Mouse (Mus musculus) thymus, postnatal 25 days (tissue): ENCODE results near the gene Plek.
"Not testable (repeated sequence)": the region's sequence is repeated elsewhere in the genome, so short reads cannot be mapped to it uniquely, and the experiment has no call there.

Experiments used
- DNase-seq: peaks from one replicate; pipeline ENCODE4 v3.0.0; 2022

Plek gene

DNA sequence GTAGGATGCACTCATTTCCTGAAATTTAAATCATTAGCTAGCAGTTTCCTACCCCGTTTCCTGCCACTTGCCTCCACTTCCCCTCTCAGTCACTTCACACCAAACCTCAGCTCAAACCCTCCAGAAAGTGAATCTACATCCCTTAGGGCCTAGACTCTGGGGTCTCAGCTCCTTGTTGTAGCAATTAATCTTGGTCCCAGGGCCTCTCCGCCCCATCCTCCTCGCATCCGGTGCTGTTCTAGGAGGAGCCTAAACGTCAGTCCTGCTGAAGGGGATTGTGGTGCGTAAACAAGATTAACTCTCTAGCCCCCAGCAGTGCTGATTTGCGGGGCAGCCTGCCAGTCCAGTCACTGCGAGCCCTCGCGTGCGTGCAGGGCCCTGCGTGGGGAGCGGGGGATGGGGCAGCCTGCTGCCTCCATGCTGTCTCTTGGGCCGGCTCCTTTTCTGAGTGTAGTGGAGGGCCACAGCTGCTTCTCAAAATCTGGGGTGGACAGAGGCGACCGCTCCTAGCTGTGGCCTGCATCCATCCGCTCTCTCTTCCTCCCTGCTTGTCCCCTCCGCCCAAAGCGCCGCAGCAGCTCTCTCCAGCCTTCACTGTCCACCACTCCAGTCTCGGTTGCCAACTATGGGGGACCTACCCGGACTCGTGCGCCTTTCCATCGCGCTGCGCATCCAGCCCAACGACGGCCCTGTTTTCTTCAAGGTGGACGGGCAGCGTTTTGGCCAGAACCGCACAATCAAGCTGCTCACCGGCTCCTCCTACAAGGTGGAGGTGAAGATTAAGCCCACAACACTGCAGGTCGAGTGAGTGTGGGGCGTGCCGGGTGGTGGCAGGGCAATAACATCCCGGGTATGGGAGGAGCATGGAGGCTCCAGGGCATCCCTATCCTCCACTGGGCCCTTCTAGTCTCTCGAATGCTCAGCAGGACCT is at the start of gene Plek, which contains the start of gene Cnrip1:
TSS of gene Plek (minus strand) at position 837 of the 931 bp plus-strand sequence.
TSS of gene Cnrip1 (plus strand) at position 42 of the 931 bp plus-strand sequence.
- DNase-seq = peak; percentile 16

DNA sequence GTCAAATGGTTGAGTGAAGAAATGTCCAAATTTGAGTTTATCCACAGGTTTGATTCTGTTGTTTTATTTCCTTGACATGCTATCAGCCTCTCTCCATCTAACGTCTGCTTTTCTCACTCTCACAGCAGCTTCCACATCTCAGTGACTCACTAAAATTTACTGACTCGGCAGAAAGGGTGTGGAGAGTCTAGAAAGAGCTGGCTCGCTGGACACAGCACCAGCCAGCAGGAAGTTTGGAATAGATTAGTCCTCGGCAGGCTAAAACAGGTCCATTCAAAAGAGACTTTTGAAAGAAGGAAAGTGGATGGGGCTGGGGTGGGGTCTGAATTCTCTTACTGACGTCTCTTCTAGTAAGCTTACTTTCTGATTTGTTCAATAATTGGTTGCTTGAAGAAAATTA is 33.9 kb upstream of the Plek start:
- no peak for DNase-seq

DNA sequence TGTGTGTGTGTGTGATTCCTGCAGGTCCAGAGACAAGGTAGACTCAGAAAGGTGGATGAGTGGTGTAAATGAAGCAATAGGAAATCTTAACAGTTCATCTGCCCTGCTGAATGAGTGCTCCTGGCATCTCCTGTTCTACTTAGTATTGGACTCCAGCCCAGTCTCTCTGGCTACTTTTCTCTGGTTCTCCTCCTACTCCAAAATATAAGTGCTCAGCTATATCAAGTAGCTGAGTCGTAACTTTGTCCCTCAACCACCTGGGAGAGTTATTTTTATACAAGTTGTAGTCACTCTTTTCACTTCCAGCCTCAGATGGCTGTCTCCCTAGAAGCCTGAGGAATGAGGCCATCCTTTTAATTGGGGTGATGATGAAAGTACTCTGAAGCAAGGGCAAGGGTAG is 31.7 kb upstream of the Plek start:
- no peak for DNase-seq

DNA sequence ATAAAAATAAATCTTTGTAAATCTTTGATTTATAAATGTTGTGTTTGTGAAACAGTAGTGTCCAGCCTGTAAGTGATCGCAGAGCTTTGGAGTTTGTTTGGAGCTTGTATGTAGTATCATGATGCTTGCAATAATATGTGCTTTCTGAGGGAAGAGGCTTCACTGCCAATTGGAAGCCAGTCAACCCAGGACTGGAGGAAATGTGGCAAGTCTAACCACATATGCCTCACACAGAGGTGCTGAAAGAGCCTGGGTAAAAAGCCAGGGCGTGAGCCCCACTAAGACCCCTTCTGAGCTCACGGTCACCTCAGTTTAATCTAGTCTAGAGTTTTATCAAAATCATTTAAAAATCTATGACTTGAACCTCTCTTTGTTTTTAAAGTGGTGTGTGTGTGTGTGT is 31.3 kb upstream of the Plek start:
- no peak for DNase-seq

DNA sequence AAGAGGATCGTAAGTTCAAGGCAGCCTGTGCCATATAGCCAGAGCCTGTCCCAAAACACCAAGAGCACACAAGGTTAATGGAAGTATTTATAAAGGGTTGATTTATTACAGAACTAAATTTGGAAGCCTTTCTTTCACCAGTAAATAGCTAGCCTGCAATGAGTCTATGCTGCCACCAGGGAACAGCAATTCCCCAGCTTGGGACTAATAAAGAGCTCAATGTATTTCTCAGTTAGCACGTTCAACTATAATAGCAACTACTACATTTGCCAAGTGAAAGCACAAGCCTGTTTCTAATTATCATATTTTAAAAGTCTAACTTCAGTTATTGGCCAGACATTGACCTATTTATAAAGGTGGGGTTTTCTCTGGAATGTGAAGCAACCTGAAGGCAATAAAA is 30.8 kb upstream of the Plek start:
- DNase-seq = no peak

DNA sequence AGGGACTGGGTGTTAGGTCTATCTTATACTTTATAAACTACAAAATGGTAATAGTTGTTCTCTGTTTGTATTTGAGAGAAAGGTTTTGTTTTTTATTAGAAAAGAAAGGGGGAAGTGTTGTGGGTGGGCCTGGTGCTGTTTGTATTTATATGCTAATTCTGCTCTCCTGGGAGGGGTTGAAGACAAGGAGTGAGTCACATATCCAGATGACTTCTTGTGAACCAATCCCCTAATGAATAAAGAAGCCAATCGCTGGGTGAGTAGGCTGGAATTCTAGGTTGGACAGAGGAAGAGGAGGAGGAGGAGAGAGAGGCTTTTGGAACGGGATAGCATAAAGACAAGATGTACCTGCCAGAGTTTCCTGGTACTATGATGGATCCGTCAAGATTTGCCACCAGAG is 29.9 kb upstream of the Plek start:
- DNase-seq = no peak

DNA sequence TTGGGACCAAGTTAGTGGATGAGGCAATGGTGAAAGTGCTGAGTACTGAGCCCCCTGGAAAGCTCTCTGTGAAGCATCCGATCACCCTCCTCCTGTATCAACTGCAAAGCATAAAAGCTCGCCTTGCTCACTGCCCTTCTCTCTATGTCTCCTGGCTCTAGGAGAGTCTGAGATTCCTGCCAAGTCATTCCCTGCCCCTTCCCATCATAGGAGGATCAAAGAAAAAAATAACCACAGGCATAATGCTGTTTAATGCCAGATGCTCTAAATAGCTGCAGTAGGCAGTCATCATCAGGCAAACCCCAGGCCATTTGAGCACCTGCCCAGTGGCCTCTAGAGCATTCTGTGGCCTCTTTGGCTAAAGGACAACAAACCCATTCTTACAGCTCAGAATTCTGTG is 23.5 kb upstream of the Plek start:
- no peak for DNase-seq

DNA sequence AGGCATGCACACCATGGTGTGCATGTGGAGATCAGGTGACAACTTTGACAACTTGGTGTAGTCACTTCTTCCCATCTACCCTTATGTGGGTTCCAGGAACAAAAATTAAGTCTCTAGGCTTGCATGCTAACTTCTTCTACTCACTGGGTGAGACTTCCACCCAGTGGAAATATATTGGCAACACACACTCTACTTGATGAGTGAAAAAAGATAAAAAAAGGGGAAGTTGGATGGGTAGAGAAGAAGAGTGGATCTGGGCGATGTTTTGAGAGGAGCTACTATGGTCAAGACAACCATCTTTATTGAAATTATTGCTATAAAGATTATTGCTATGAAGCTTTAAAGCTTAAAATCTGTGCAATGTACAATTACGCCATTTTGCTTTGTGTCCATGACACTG is 17.2 kb upstream of the Plek start:
- DNase-seq = not testable (repeated sequence)

DNA sequence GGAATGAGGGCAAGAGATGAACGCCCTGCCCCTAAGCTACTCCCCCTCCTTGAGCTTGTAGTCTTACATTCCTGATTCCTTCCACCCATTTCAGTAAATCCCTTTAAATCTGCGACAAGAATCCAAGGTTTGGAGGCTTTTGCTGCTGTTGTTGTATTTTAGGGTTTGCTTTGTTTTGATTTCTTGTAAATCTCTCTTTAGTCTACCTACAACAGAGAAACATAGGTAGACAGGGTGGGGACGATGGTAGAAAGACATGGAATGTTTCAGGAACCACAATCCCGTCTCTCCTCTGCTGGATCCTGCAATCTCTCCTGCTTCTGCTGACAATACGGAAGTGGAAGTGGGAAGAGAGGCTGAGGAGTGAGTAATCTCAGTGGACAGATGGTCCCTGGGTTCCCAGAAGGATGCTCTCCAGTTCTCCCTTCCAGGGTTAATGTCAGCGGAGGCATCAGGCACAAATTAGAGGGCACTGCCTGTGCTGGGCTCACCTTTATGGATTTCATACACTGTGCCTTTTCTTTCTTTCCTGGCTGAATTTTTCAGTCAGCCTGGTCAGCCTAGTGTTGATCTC is 382 bp upstream of the Plek start:
- DNase-seq = no peak

DNA sequence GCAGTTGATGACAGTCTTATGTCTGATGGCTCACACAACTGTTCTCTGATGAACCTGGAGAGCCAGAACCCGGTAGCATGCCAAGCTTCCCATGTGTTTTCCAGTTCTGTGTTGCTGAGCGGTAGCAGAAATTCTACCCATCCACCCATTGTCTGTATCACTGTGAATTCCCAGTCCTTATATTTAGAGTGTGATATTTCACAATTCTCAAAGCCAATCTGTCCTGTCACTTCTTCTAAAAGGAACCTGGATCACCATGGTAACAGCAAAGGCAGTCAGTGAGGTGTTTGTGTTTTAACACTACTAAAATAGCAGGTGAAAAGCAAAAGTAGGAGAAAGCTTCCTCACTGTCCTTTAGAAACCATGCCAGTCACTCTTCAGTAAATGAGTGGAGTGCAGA is 6.4 kb downstream of the Plek start:
- no peak for DNase-seq

DNA sequence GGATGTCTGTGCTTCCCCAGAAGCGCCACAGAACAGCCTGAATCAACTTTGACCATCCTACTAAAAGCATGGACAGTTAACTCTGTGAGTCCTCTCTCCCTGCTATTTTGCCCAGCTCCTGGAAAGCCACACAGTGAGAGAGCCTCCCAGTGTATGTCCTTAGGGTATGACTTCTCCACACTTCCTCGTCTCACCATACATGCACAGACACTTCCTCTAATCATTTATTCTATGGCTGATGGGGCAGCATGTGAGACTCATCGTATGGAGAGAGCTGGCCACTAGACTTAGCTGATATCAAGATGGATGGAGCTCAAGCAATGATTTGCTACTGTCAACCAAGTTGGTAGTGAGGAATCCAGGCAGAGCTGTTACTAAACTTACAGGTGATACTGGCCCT is 28.2 kb downstream of the Plek start:
- no peak for DNase-seq

DNA sequence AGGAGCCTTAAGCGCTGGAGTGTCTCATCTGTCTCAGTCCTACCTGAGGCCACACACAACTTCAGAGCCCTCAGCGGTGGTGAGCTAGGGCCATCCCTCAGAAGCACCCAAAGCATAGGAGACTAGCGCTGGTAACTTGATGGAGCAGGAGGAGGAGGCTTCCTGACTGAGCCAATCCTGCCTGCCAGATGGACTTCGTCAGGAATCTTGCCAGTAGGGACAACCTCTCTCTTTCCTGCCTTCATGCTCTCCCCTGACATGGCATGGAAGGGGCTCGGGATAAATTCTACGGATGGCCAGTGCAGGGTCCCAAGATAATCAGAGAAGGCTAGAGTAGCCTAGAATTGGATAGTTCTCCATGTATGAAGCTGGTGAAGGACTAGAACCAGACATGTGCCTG is 29.0 kb downstream of the Plek start:
- DNase-seq = no peak

DNA sequence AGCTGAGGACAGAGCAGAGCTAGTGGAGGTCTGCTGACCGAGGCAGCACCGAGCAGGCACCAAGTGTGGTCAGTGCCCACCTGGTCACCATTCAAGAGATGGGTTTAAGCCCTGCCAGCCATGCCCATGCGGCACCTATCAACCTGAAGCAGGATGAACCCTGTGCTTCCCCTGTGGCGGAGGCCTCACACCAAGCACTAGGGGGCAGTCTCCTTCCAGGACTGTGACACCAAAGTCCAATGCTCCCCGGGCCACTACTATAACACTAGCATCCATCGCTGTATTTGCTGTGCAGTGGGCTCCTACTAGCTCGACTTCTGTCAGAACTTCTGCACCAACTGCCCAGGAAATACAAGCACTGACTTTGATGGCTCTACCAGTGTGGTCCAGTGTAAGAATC is 32.9 kb downstream of the Plek start:
- DNase-seq = no peak

DNA sequence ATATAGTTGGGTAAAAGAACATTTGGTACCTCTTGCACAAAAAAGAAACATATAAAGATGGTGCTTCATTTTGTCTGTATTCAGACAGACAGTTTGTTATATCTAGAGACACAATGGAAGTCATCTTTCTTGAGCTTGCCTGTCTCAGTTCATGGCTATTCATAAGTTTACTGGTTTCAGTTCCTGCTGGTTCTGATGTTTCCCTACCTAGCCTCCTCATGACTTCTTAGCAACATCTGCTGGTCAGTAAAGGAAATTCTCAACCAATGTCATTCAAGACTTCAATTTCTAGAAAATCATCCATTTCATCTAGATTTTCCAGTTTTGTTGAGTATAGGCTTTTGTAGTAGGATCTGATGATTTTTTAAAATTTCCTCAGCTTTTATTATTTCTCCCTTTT is 39.2 kb downstream of the Plek start:
- no peak for DNase-seq

DNA sequence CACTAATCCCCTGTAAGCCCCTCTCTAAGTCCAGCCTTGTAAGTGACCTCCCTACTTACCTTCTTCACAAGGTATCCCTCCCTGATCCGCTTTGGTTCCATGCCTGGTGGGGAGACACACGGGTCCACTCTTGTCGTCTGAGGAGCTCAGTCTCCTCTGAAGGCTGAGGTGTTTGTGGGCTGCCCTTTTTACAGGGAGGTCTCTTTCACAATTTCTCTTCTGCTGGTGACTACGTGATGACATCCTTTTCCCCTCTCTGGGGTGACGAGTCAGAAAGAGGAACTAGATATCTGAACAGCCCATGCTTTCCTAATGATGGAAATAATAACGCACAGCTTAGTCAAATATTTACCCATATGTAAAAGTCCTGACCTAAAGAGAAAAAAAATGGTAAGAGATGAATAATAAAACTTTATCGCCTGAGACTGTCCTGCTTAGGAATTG is 43.7 kb downstream of the Plek start:
- DNase-seq = no peak

DNA sequence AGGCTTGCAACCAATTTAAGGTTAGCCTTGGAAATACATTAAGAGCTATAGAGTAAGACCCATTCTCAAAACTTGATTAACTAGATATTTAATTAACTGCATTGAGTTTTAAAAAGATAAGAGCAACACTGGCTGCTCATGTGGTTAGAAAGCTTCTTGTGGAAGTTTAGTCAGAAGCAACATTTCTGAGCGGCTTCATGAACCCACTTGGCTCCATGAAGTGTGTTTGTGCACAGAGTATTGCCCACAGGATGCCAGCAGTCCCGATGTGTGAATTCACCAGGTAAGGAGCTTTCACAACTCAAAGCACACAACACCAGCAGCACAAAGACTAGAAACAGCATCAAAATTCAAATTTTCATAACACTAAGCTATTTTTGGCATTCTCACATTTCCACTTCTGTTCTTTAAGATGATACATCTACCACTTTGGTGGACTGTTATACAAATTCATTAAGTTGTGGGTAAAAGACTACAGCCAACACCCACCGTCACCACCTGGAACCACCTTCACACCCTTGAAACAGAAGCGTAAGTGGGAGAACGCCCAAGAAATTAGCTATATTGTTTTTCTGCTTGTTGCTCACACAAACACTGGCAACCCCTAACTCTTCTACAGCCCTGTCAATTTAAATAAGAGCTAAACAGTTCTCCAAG is 44.5 kb downstream of the Plek start:
- no peak for DNase-seq

DNA sequence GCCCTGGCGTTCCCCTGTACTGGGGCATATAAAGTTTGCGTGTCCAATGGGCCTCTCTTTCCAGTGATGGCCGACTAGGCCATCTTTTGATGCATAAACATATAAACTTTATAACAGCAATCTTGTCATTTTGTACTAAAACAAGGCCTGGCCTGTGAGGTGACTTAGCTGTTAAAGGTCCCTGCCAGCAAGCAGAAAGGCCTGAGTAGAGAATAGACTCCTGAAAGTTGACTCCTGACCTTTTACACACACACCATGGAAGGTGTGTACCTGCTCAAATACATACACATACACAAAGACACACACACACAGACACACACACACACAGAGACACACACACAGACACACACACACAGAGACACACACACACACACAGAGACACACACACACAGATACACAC is 45.7 kb downstream of the Plek start:
- not testable (repeated sequence) for DNase-seq

DNA sequence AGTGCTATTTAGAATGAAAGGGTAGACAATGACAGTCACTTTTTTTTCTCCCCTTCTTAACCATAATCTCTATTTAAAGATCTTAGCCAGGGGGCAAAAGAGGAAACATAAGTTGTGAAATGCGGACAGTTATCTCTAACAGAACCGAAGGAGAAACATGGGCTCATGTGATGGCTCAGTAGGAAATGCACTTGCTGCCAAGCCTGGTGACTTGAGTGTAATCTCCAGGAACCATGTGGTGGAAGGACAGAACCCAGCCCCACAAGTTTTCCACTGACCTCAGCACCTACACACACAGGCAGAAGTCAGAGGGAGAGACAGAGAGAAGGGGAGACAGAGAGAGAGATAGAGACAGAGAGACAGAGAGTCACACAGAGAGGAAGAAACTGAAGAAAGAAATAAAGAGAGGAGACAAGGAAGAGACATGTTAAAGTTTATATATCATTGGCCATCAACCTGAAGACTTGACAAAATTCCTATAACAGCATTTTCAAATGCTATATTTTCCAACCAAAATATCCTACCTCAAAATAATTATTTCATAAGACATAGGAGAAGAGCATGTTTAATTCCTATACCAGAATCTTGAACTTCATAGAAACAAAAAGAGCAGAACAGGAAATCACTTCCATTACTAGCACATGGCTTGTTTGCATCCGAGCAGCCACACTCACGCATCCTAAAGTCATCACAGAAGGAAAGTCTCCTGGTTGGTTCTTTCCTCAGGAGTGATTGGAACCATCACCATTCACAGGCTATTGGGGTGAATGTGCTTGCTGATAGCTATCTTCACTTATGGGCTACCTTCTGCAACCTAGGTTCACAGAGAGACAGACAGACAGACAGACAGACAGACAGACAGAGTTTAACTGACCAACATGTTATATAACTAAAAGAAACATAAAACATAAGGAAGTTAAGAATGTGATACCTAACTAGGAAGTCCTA is 47.0 kb downstream of the Plek start:
- no peak for DNase-seq

DNA sequence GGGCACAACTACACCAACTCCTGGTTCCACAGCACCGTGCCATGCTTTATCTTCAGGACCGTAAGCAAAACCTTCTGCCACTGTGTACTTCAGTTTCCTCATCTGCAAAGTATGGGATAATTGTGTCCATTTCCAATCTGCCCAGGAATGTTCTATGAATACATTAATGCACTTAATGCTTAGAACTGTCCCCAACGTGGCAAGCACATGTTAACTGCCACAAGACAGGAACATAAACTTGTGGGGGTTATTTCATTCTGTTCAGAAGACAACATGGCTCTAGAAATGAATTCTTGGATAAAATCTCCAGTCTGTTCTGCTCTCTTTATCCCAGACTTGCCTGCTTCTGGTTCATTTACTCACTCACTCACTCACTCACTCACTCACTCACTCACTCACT is 48.4 kb downstream of the Plek start:
- DNase-seq = no peak

DNA sequence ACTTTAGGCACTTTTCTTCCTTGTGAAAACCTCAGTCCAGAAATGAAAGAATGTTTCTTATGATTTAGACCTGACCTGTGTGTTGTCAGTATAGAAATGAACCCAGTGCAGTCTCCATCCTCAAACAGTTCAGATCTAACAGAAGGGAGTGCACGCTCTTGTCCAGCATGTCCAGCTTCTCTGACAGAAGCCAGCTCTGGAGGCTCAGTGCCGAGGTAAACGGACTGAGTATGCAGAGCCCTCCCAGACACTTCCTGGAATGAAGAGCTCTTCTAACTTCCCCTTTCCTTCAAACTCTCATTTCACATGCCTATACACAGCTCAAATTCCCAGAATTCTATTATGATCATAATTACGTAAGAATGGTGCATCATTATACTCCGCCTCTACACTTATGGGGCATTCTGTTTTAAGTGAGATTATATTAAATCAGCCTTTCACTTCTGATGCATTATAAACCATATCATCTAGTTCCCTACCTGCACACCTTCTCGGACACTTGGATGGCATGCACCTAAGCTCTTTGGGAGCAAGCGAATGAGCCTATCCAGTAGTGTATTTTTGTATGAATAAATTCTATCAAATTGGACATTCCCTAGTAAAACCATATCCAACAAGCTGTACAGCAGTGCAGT is 49.3 kb downstream of the Plek start:
- no peak for DNase-seq

DNA sequence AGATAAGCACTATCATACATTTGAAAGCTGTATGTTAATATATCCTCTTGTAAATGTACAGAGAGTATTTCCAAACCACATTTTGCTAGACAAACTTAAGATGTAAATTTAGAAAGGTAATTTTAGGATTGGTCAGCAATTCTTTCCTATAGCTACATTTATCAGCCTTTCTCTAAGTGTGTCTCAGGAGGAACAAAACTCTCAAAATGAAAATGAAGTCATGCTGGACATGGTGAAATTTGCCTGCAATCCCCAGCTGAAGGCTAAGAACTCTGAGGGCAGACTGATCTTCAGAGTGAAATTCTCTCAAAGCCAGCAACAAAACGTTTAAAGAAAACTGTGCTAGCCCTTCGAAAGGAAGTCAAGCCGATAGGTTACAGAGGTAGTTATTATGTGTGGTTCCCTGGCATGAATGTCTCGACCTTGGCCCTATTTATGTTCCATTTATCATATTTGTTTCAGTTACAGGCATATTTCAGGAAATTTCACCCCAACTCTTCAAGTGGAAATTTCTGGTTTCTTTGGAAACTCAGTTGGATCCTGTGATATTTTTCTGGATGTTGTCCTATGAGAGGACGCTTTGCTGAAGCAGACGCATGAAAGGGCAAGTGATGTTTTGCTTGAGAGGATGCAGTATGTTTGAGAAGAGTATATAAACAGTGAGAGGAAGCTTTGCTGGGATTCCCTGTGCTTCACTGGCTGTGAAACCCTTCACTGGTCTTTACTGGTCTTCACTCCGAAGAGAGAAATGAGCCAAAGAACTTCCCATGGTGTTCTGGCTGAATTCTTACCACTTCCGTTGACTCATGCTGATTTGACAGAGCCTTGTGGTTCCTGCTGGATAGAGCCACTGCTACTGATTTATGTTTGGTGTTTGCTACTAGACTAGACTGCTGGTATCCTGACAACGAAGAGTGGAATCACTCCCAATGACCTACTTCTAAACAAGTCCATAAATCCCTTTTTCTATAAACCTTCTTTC is 51.5 kb downstream of the Plek start:
- no peak for DNase-seq
